ENCODE assay signal across 17 mouse cellular contexts in genomic region chr13:97793932-97794331, GRCm38 (mm10).
"Had no signal": no experiment of that assay in that cellular context is flagged by ENCODE, and none has a peak within 500 bp of the region (broad histone marks: within the 10 kb centered on the region; RNA-seq: fewer than 3 reads in every experiment).

No protein-coding gene starts in this region.

- H3K9ac ChIP-seq: lung, embryonic 15.5 days; midbrain, embryonic 12.5 days; midbrain, embryonic 15.5 days; neural tube, embryonic 13.5 days; stomach, embryonic 15.5 days had no signal

- H3K4me3 ChIP-seq: lung, embryonic 15.5 days; midbrain, embryonic 12.5 days; midbrain, embryonic 15.5 days; myocyte; neural tube, embryonic 13.5 days; stomach, embryonic 15.5 days had no signal

- DNase-seq: kidney, adult 2 months; kidney, postnatal 10 days; kidney, postnatal 36 days; lung, adult 18-20 months; lung, postnatal 10 days; lung, postnatal 36 days; retina, postnatal 1 day; right cerebral cortex, postnatal 25 days; spleen, adult 18-20 months; thymus, postnatal 25 days had no signal

- H3K4me2 ChIP-seq: lung, embryonic 15.5 days; midbrain, embryonic 12.5 days; midbrain, embryonic 15.5 days; neural tube, embryonic 13.5 days; stomach, embryonic 15.5 days had no signal

- ATAC-seq: intestine, postnatal 0 days; midbrain, embryonic 15.5 days had no signal

- H3K36me3 ChIP-seq: lung, embryonic 15.5 days; midbrain, embryonic 12.5 days; midbrain, embryonic 15.5 days; neural tube, embryonic 13.5 days; stomach, embryonic 15.5 days had no signal

- H3K4me1 ChIP-seq: stomach, embryonic 15.5 days had no signal

- H3K27ac ChIP-seq: lung, embryonic 15.5 days; midbrain, embryonic 12.5 days; midbrain, embryonic 15.5 days; neural tube, embryonic 13.5 days; stomach, embryonic 15.5 days had no signal

- H3K9me3 ChIP-seq: lung, embryonic 15.5 days; midbrain, embryonic 12.5 days; midbrain, embryonic 15.5 days; neural tube, embryonic 13.5 days; stomach, embryonic 15.5 days had no signal

- H3K27me3 ChIP-seq: midbrain, embryonic 12.5 days; midbrain, embryonic 15.5 days; neural tube, embryonic 13.5 days; stomach, embryonic 15.5 days had no signal
